Mouse (Mus musculus): ENCODE results near the gene Slc35b1. TPM values are rescaled to one million over a fixed set of nuclear protein-coding genes. Genes with fewer than 3 reads are reported as not detected.
"Not testable (repeated sequence)": the region's sequence is repeated elsewhere in the genome, so short reads cannot be mapped to it uniquely, and the experiment has no call there.

Slc35b1 gene
- polyA plus RNA-seq, 1 experiment from 2014 or later, result 144 TPM

- Histone ChIP-seq H3K9ac (ENCODE audit: low read depth, low read length) (no peak overlapping the region), H3K9me3 (ENCODE audit: control insufficient read depth) (no peaks in the 10 kb centered on the region), H3K4me3 (ENCODE audit: low read depth, low read length) (no peak overlapping the region), H3K4me1 (replicated peaks; ENCODE audit: control insufficient read depth, insufficient read depth, low read length) (no peaks in the 10 kb centered on the region; the same call in 1 of the 2 replicates), H3K27ac (ENCODE audit: low read depth, low read length) (no peak overlapping the region), H3K36me3 (ENCODE audit: control insufficient read depth, insufficient read depth) (no peaks in the 10 kb centered on the region), H3K4me2 (replicated peaks; ENCODE audit: low read depth) (no peak overlapping the region), H3K27me3 (replicated peaks; ENCODE audit: control insufficient read depth, insufficient read depth, low read length) (no peaks in the 10 kb centered on the region)
- WGBS, result 37% methylated on average over 8 of the region's 8 CpGs
- no peak for TF ChIP-seq CTCF (IDR thresholded peaks at IDR 0.05; ENCODE audit: low read depth)
- ATAC-seq, result no peak
Observed at GRCm38 (mm10) chr11:95402658-95403101, 18.2 kb downstream of the Slc35b1 start.

- no peaks in the 10 kb centered on the region; the same call in 1 of the 2 replicates for H3K4me1 ChIP-seq (replicated peaks; ENCODE audit: control insufficient read depth, insufficient read depth, low read length)
- 75% methylated on average over 16 of the region's 16 CpGs for WGBS
- H3K27ac ChIP-seq (ENCODE audit: low read depth, low read length), result no peak overlapping the region
- H3K36me3 ChIP-seq (ENCODE audit: control insufficient read depth, insufficient read depth), result no peaks in the 10 kb centered on the region
- ATAC-seq, result no peak
- H3K9me3 ChIP-seq (ENCODE audit: control insufficient read depth), result no peaks in the 10 kb centered on the region
- H3K4me3 ChIP-seq (ENCODE audit: low read depth, low read length), result no peak overlapping the region
- no peak overlapping the region for H3K9ac ChIP-seq (ENCODE audit: low read depth, low read length)
- TF ChIP-seq CTCF (IDR thresholded peaks at IDR 0.05; ENCODE audit: low read depth), result no peak
- H3K27me3 ChIP-seq (replicated peaks; ENCODE audit: control insufficient read depth, insufficient read depth, low read length), result no peaks in the 10 kb centered on the region
- H3K4me2 ChIP-seq (replicated peaks; ENCODE audit: low read depth), result no peak overlapping the region
Observed at GRCm38 (mm10) chr11:95403382-95404340, 19.2 kb downstream of the Slc35b1 start.

- WGBS, result 61% methylated on average over 4 of the region's 4 CpGs
Observed at GRCm38 (mm10) chr11:95405771-95406170, 21.3 kb downstream of the Slc35b1 start.

GRCm38 (mm10) chr11:95406398-95406797, 21.9 kb downstream of the Slc35b1 start:
- not testable (repeated sequence) for H3K27ac ChIP-seq (ENCODE audit: low read depth, low read length); ATAC-seq; H3K9me3 ChIP-seq (ENCODE audit: control insufficient read depth); H3K9ac ChIP-seq (ENCODE audit: low read depth, low read length); H3K27me3 ChIP-seq (replicated peaks; ENCODE audit: control insufficient read depth, insufficient read depth, low read length); H3K4me3 ChIP-seq (ENCODE audit: low read depth, low read length); H3K4me2 ChIP-seq (replicated peaks; ENCODE audit: low read depth); H3K36me3 ChIP-seq (ENCODE audit: control insufficient read depth, insufficient read depth); H3K4me1 ChIP-seq (replicated peaks; ENCODE audit: control insufficient read depth, insufficient read depth, low read length)
- 80% methylated on average over 5 of the region's 5 CpGs for WGBS

More at GRCm38 (mm10) chr11:95405771-95406170, 21.3 kb downstream of the Slc35b1 start:
- no peak overlapping the region for H3K4me2 ChIP-seq (replicated peaks; ENCODE audit: low read depth)
- H3K36me3 ChIP-seq (ENCODE audit: control insufficient read depth, insufficient read depth), result no peaks in the 10 kb centered on the region
- no peak for ATAC-seq
- no peaks in the 10 kb centered on the region; the same call in 1 of the 2 replicates for H3K27me3 ChIP-seq (replicated peaks; ENCODE audit: control insufficient read depth, insufficient read depth, low read length)
- TF ChIP-seq CTCF (IDR thresholded peaks at IDR 0.05; ENCODE audit: low read depth), result no peak
- H3K9me3 ChIP-seq (ENCODE audit: control insufficient read depth), result no peaks in the 10 kb centered on the region
- H3K9ac ChIP-seq (ENCODE audit: low read depth, low read length), result no peak overlapping the region
- H3K4me1 ChIP-seq (replicated peaks; ENCODE audit: control insufficient read depth, insufficient read depth, low read length), result no peaks in the 10 kb centered on the region; the same call in 1 of the 2 replicates
- H3K4me3 ChIP-seq (ENCODE audit: low read depth, low read length), result no peak overlapping the region
- no peak overlapping the region for H3K27ac ChIP-seq (ENCODE audit: low read depth, low read length)

GRCm38 (mm10) chr11:95409450-95410112, 25.1 kb downstream of the Slc35b1 start:
- H3K27ac ChIP-seq (ENCODE audit: low read depth, low read length), result no peak overlapping the region
- H3K27me3 ChIP-seq (replicated peaks; ENCODE audit: control insufficient read depth, insufficient read depth, low read length), result no peaks in the 10 kb centered on the region; the same call in 1 of the 2 replicates
- no peaks in the 10 kb centered on the region for H3K9me3 ChIP-seq (ENCODE audit: control insufficient read depth)
- no peak for ATAC-seq
- no peaks in the 10 kb centered on the region for H3K36me3 ChIP-seq (ENCODE audit: control insufficient read depth, insufficient read depth)
- no peak for TF ChIP-seq CTCF (IDR thresholded peaks at IDR 0.05; ENCODE audit: low read depth)
- WGBS, result 76% methylated on average over 10 of the region's 10 CpGs
- H3K4me3 ChIP-seq (ENCODE audit: low read depth, low read length), result no peak overlapping the region
- no peak overlapping the region for H3K4me2 ChIP-seq (replicated peaks; ENCODE audit: low read depth)
- H3K4me1 ChIP-seq (replicated peaks; ENCODE audit: control insufficient read depth, insufficient read depth, low read length), result no peaks in the 10 kb centered on the region
- no peak overlapping the region for H3K9ac ChIP-seq (ENCODE audit: low read depth, low read length)

GRCm38 (mm10) chr11:95411453-95412013, 27.0 kb downstream of the Slc35b1 start:
- ATAC-seq, result no peak
- WGBS, result 66% methylated on average over 6 of the region's 6 CpGs
- H3K36me3 ChIP-seq (ENCODE audit: control insufficient read depth, insufficient read depth), result no peaks in the 10 kb centered on the region

More at GRCm38 (mm10) chr11:95411453-95412013, 27.0 kb downstream of the Slc35b1 start:
- Histone ChIP-seq H3K9me3 (ENCODE audit: control insufficient read depth) (no peaks in the 10 kb centered on the region), H3K27me3 (replicated peaks; ENCODE audit: control insufficient read depth, insufficient read depth, low read length) (no peaks in the 10 kb centered on the region; the same call in 1 of the 2 replicates), H3K9ac (ENCODE audit: low read depth, low read length) (no peak overlapping the region), H3K4me1 (replicated peaks; ENCODE audit: control insufficient read depth, insufficient read depth, low read length) (peaks cover 8% of the 10 kb centered on the region; the same call in 1 of the 2 replicates), H3K4me2 (replicated peaks; ENCODE audit: low read depth) (no peak overlapping the region), H3K4me3 (ENCODE audit: low read depth, low read length) (no peak overlapping the region), H3K27ac (ENCODE audit: low read depth, low read length) (no peak overlapping the region)
- no peak for TF ChIP-seq CTCF (IDR thresholded peaks at IDR 0.05; ENCODE audit: low read depth)

Measured in intestine, postnatal 0 days (tissue).